Mouse (Mus musculus): ENCODE measurements at regions not wholly inside any gene's neighbourhood (a gene's known extent, or its start where the extent isn't known, plus 50 kb on each side); places are given as distances from the start of the nearest gene placed in this dataset.

- TF ChIP-seq CTCF (IDR thresholded peaks at IDR 0.05; ENCODE audit: low read depth, low read length) (no peak), GATA1 (IDR thresholded peaks at IDR 0.05; ENCODE audit: borderline replicate concordance, low read length) (no peak), TAL1 (conservative IDR thresholded peaks at IDR 0.05; ENCODE audit: low read depth, low read length) (no peak), POLR2AphosphoS5 (IDR thresholded peaks at IDR 0.05; ENCODE audit: insufficient replicate concordance, low read depth, low read length) (no peak), GATA2 (IDR thresholded peaks at IDR 0.05; ENCODE audit: borderline replicate concordance, low read depth, low read length) (no peak)
These were observed 70.5 kb upstream of the Zfp217 start for GRCm38 (mm10) chr2:170218230-170219044.
